Mouse (Mus musculus) heart, adult 2 months (tissue): ENCODE measurements around the gene Arfgap3.
A peak's percentile ranks its signal among the peaks of the same experiment; 100 is the strongest.

Experiments
- CTCF ChIP-seq: fragments of 200-600 bp; IDR thresholded peaks from 2 replicates; pipeline ENCODE4 v1.8.1; 2022; ENCODE audit warnings: antibody characterized with exemption, mild to moderate bottlenecking, moderate library complexity
- EP300 ChIP-seq: fragments of 200-500 bp; IDR thresholded peaks from 2 replicates; pipeline ENCODE4 v1.6.1; 2011; ENCODE audit warnings: low read depth, low read length, control low read depth; ENCODE audit not compliant: insufficient read depth

DNA sequence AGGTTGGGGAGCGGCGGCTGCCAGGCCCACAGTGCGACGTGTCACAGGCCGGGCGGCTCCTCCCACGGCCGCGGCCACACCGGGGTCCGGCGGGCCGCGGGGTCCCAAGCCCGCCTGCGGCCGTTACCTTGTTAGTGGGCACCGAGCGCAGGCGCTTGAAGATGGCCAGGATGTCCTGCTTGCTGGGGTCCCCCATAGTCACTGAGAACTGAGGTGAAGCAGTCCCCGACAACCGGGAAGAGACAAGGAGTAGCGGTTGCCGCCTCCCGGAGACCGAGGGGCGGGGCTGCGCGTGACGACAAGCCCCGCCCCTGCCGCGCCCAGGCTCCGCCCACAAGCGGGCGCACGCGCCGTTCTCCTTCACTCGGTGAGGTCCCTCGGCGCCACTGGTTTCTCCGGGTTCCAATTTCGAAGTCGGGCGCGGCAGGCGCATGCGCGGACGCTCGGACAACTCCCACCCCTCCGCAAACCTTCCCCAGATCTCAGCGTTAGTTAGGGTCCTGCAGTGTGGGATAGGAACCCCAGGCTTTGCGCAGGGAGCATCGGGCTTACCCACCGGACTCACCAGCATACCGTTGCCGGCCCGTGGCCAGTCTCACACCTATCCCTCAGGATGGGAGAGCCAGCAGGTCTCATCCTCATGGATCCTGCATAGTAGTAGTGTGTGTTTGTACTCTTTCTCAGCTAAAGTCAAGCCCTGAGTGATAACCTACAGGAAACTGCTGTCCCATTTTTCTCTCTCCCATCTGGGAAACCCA, at the start of gene Arfgap3:
- TF ChIP-seq CTCF (no peak), EP300 (0 out of 2 replicates have a peak, but pooled peaks have one; percentile 8)
